Mouse (Mus musculus): Measurements from ENCODE around the gene Crocc2. TPM values are rescaled to one million over a fixed set of nuclear protein-coding genes. Genes with fewer than 3 reads are reported as not detected.

The Crocc2 gene
- total and polyA plus RNA-seq, 3 experiments: not detected

DNA sequence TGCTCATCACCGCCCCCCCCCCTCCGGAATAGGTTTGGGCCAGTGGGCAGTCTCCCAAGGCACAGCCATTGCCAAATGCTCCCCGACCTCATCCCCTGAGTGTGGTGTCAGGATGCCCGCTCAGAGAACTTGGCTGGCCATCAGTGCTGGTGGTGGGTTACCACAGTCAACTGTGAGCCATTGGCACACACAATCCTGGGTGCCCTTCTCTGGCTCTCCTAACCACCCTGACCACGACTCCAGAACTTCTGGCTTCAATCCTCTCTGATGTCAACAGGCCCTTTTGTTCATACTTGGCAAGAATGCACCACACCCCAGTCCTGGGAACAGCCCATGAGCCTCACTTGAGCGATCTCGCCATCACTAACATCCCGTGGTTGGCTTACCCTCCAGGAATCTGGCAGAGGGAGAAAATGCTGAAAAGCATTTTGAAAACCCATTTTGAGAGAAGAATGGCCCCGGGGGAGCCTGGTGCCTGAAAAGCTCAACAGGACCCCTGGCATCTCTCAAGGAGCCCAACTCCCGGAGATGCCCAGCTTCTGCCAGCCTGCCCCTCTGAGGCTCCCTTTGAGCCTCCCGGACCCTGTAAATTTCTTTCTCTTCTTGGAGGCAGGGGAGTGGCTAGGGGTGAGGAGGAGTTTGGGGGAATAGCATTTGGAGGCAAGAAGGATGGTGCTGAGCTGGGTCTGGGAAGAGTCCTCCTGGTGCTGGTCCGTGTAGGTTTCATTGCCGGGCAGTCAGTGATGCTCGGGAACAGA, 15.7 kb downstream of the Crocc2 start:
- H3K9ac ChIP-seq (ENCODE audit: control insufficient read depth, low read depth, low read length, poor library complexity, severe bottlenecking): no peak overlapping the region
- no peaks in the 10 kb centered on the region for H3K79me2 ChIP-seq (ENCODE audit: control insufficient read depth, insufficient read depth, low read length, poor library complexity)
- H3K4me3 ChIP-seq (ENCODE audit: control insufficient read depth in 1 of 2, insufficient read depth in 1 of 2, low read depth in 2 of 2, low read length in 2 of 2): no peak overlapping the region
- H3K36me3 ChIP-seq (ENCODE audit: control insufficient read depth in 1 of 2, insufficient read depth in 2 of 2, low read length in 2 of 2): no peaks in the 10 kb centered on the region
- no peak overlapping the region for H3K27ac ChIP-seq (ENCODE audit: control insufficient read depth, low read depth, low read length)
- H3K27me3 ChIP-seq (ENCODE audit: control insufficient read depth in 1 of 2, insufficient read depth in 2 of 2, low read length in 2 of 2): no peaks in the 10 kb centered on the region
- no peaks in the 10 kb centered on the region for H3K4me1 ChIP-seq (ENCODE audit: control insufficient read depth in 1 of 2, insufficient read depth in 2 of 2, low read length in 2 of 2)
- DNase-seq (ENCODE audit: low read depth, low spot score): no peak
- no peak for TF ChIP-seq ZMIZ1 (IDR thresholded peaks at IDR 0.05; ENCODE audit: low read depth, low read length)
- no peak for TF ChIP-seq ZKSCAN1 (IDR thresholded peaks at IDR 0.05; ENCODE audit: low read depth, low read length)
- TF ChIP-seq ETS1 (IDR thresholded peaks at IDR 0.05; ENCODE audit: low read depth, low read length): no peak
- TF ChIP-seq GATA1 (IDR thresholded peaks at IDR 0.05; ENCODE audit: low read depth, low read length): no peak
- no peak for TF ChIP-seq SIN3A (IDR thresholded peaks at IDR 0.05; ENCODE audit: low read length)
- no peak for TF ChIP-seq BHLHE40 (IDR thresholded peaks at IDR 0.05; ENCODE audit: borderline replicate concordance, low read depth, low read length)
- no peak for TF ChIP-seq ZNF384 (IDR thresholded peaks at IDR 0.05; ENCODE audit: low read depth, low read length)
- no peak for TF ChIP-seq MYB (IDR thresholded peaks at IDR 0.05; ENCODE audit: low read depth, low read length)
- TF ChIP-seq USF1 (IDR thresholded peaks at IDR 0.05; ENCODE audit: low read depth, low read length): no peak
- TF ChIP-seq JUND (IDR thresholded peaks at IDR 0.05; ENCODE audit: low read depth, low read length): no peak
- TF ChIP-seq TBP (IDR thresholded peaks at IDR 0.05; ENCODE audit: low read depth, low read length): no peak
- TF ChIP-seq MXI1 (IDR thresholded peaks at IDR 0.05; ENCODE audit: low read depth, low read length): no peak
- no peak for TF ChIP-seq CHD1 (IDR thresholded peaks at IDR 0.05; ENCODE audit: low read depth, low read length)
- TF ChIP-seq UBTF (IDR thresholded peaks at IDR 0.05; ENCODE audit: borderline replicate concordance, insufficient read depth, low read depth, low read length): no peak
- no peak for TF ChIP-seq ELF1 (IDR thresholded peaks at IDR 0.05; ENCODE audit: low read depth, low read length)
- TF ChIP-seq GABPA (IDR thresholded peaks at IDR 0.05; ENCODE audit: low read depth, low read length): no peak
- no peak for TF ChIP-seq MYC (IDR thresholded peaks at IDR 0.05; ENCODE audit: low read depth, low read length)
- TF ChIP-seq EP300 (IDR thresholded peaks at IDR 0.05; ENCODE audit: low read depth in 1 of 2, low read length in 2 of 2): no peak
- TF ChIP-seq RAD21 (IDR thresholded peaks at IDR 0.05; ENCODE audit: low read depth, low read length): no peak
- no peak for TF ChIP-seq USF2 (IDR thresholded peaks at IDR 0.05; ENCODE audit: borderline replicate concordance in 1 of 2, insufficient read depth in 1 of 2, low read depth in 1 of 2, low read length in 2 of 2)
- no peaks in the 10 kb centered on the region for H3K9me3 ChIP-seq (replicated peaks; ENCODE audit: insufficient read depth, low read length)
